Mouse (Mus musculus) heart, postnatal 25 days (tissue): Measurements from ENCODE around the gene Cdh23. TPM values are rescaled to one million over a fixed set of nuclear protein-coding genes. Genes with fewer than 3 reads are reported as not detected.

Experiments used
- DNase-seq: peaks from one replicate; pipeline ENCODE4 v3.0.0; 2022; ENCODE audit warnings: low spot score
- intact Hi-C: fragments of 180-260 bp; cut with DNase I; formaldehyde crosslinking; loops from one replicate; pipeline ENCODE4 v1.15.1; 2025
- total RNA-seq, 2 experiments: library from RNA; stranded (reverse); gene quantifications; 2 replicates each; pipeline ENCODE4 v1.2.3; 2021

Cdh23 gene
- total RNA-seq, 2 experiments from 2014 or later: 5.4 to 5.9 TPM

- DNase-seq: no peak
- intact Hi-C loops: no loop called here
Measured at GRCm38 (mm10) chr10:60430591-60430990, 265.7 kb downstream of the Cdh23 start.

- no peak for DNase-seq
- intact Hi-C loops: no loop called here
Measured at GRCm38 (mm10) chr10:60430001-60430400, 266.3 kb downstream of the Cdh23 start.

- DNase-seq: no peak
- intact Hi-C loops: no loop called here
Measured at GRCm38 (mm10) chr10:60422756-60423155, 273.5 kb downstream of the Cdh23 start.

GRCm38 (mm10) chr10:60419624-60420023, 276.7 kb downstream of the Cdh23 start:
- no peak for DNase-seq
- intact Hi-C loops: loop anchor here (2.0 kb wide), 1 partner anchor 337 kb away; no protein-coding TSS in a partner anchor

- DNase-seq: peak; percentile 25
- intact Hi-C loops: loop anchor here (2.0 kb wide), 1 partner anchor 339 kb away; no protein-coding TSS in a partner anchor
Measured at GRCm38 (mm10) chr10:60418137-60418536, 278.2 kb downstream of the Cdh23 start.

- DNase-seq: no peak
- intact Hi-C loops: no loop called here
Measured at GRCm38 (mm10) chr10:60417041-60417440, 279.2 kb downstream of the Cdh23 start.

GRCm38 (mm10) chr10:60413756-60414155, 282.5 kb downstream of the Cdh23 start:
- DNase-seq: no peak
- intact Hi-C loops: no loop called here

GRCm38 (mm10) chr10:60411794-60412193, 284.5 kb downstream of the Cdh23 start:
- intact Hi-C loops: loop anchor here (1.0 kb wide), 1 partner anchor 105 kb away; no protein-coding TSS in a partner anchor
- no peak for DNase-seq

GRCm38 (mm10) chr10:60407831-60408230, 288.5 kb downstream of the Cdh23 start:
- peak; percentile 23 for DNase-seq
- intact Hi-C loops: loop anchor here (2.0 to 5.0 kb wide), 3 partner anchors 61 to 349 kb away; partner anchors contain the start of genes Cdh23 and Vsir

GRCm38 (mm10) chr10:60405460-60406177, 290.7 kb downstream of the Cdh23 start:
- intact Hi-C loops: loop anchor here (5.0 kb wide), 1 partner anchor 58 kb away; the partner anchor contains the start of gene Vsir
- peak; percentile 23 for DNase-seq

GRCm38 (mm10) chr10:60400507-60401295, 295.6 kb downstream of the Cdh23 start:
- DNase-seq: no peak
- intact Hi-C loops: no loop called here

- DNase-seq: no peak
- intact Hi-C loops: no loop called here
Measured at GRCm38 (mm10) chr10:60399449-60399848, 296.8 kb downstream of the Cdh23 start, which contains the start of gene Gm17455. Gm17455 (plus strand) TSS chr10:60399726.

GRCm38 (mm10) chr10:60398051-60398814, 298.1 kb downstream of the Cdh23 start:
- DNase-seq: no peak
- intact Hi-C loops: no loop called here

GRCm38 (mm10) chr10:60395605-60396004, 300.7 kb downstream of the Cdh23 start:
- intact Hi-C loops: no loop called here
- no peak for DNase-seq

- no peak for DNase-seq
- intact Hi-C loops: no loop called here
Measured at GRCm38 (mm10) chr10:60394936-60395335, 301.4 kb downstream of the Cdh23 start.

- intact Hi-C loops: no loop called here
- DNase-seq: no peak
Measured at GRCm38 (mm10) chr10:60391661-60392060, 304.6 kb downstream of the Cdh23 start.

GRCm38 (mm10) chr10:60390904-60391420, 305.3 kb downstream of the Cdh23 start:
- intact Hi-C loops: no loop called here
- DNase-seq: no peak

- DNase-seq: no peak
- intact Hi-C loops: no loop called here
Measured at GRCm38 (mm10) chr10:60390177-60390903, 305.9 kb downstream of the Cdh23 start.

GRCm38 (mm10) chr10:60389447-60389865, 306.8 kb downstream of the Cdh23 start:
- no peak for DNase-seq
- intact Hi-C loops: no loop called here
